Mouse (Mus musculus): ENCODE measurements around the gene Gm7247. TPM values are rescaled to one million over a fixed set of nuclear protein-coding genes. Genes with fewer than 3 reads are reported as not detected.
"Not testable (repeated sequence)": the region's sequence is repeated elsewhere in the genome, so short reads cannot be mapped to it uniquely, and the experiment has no call there.

The Gm7247 gene
- polyA plus RNA-seq (2015; fragmentation: Nextera tagmentation; extraction: Ambion mirVana), result not detected in 2 replicates

DNA sequence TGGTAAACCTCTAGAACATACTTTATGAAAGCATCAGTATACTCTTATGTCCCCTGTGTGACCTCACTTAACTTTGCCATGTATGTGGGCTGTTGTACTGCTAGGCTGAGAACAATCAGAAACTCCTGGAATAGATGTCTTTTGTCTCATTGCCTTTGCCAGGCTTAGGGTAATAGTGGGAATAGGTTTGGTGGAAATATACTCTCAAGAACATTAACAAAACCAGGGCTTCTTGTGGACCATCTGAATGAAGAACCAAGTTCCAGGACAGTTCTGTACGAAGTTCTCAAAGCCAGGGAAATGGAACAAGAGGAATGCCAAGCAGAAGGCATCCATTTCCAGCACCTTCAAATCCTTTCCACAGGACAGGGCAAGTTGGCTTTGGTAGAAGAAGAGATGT, at the start of gene Gm7247:
Gm7247 (plus strand) TSS at position 301 of the 400 bp plus-strand sequence.
- Histone ChIP-seq H3K9ac (replicated peaks) (no peak within 1 kb of the TSS), H3K4me2 (replicated peaks) (no peak within 1 kb of the TSS)
- WGBS, result 88% methylated on average over 1 of the region's 1 CpGs

DNA sequence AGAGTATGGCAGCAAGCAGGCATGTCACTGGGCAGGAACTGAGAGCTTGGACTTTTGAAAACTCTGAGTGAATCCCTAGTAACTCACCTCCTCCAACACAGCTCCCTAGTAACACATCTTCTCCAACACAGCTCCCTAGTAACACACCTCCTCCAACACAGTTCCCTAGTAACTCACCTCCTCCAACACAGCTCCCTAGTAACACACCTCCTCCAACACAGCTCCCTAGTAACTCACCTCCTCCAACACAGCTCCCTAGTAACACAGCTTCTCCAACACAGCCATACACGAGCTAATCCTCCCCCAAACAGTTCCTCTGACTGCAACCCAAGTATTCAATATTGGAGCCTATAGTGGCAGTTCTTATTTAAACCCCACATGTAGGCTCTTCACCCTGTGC, 37.6 kb upstream of the Gm7247 start:
- Histone ChIP-seq H3K27me3 (no peaks in the 10 kb centered on the region), H3K9me3 (no peaks in the 10 kb centered on the region), H3K4me1 (replicated peaks) (no peaks in the 10 kb centered on the region), H3K36me3 (no peaks in the 10 kb centered on the region), H3K4me2 (replicated peaks) (no peak overlapping the region), H3K9ac (replicated peaks) (no peak overlapping the region), H3K4me3 (replicated peaks) (no peak overlapping the region), H3K27ac (no peak overlapping the region)
- ATAC-seq, result no peak
- 41% methylated on average over 1 of the region's 1 CpGs for WGBS

More for the DNA sequence above, at the start of gene Gm7247:
- no peaks in the 10 kb centered on the region for H3K9me3 ChIP-seq
- no peaks in the 10 kb centered on the region for H3K36me3 ChIP-seq
- no peak for ATAC-seq
- no peaks in the 10 kb centered on the region for H3K4me1 ChIP-seq (replicated peaks)
- H3K27me3 ChIP-seq, result peaks cover 7% of the 10 kb centered on the region; the same call in 1 of the 2 replicates
- no peak within 1 kb of the TSS for H3K4me3 ChIP-seq (replicated peaks)
- no peak within 1 kb of the TSS for H3K27ac ChIP-seq

DNA sequence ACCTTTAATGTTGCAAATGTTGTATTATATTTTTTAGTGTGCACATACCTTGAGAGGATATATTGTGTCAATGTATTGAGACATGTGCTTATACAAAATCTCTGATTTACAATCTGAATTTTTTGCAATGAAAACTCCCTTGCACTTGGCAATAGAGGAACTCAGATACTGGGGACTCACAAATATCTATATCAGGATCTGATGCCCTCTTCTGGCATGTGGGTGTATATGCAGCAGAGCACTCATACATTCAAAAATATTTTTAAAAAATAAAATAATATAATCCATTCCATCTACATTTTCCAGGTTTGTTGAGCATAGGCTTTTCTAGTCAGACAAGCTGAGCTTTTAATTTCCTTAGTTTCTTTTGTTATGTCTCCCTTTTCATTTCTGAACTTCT, 15.5 kb upstream of the Gm7247 start:
- no peak overlapping the region for H3K9ac ChIP-seq (replicated peaks)
- H3K9me3 ChIP-seq, result no peaks in the 10 kb centered on the region
- no peak overlapping the region for H3K27ac ChIP-seq
- no peaks in the 10 kb centered on the region for H3K4me1 ChIP-seq (replicated peaks)
- no peak overlapping the region for H3K4me2 ChIP-seq (replicated peaks)
- no peaks in the 10 kb centered on the region for H3K36me3 ChIP-seq
- ATAC-seq, result no peak
- H3K4me3 ChIP-seq (replicated peaks), result no peak overlapping the region
- no peaks in the 10 kb centered on the region for H3K27me3 ChIP-seq

DNA sequence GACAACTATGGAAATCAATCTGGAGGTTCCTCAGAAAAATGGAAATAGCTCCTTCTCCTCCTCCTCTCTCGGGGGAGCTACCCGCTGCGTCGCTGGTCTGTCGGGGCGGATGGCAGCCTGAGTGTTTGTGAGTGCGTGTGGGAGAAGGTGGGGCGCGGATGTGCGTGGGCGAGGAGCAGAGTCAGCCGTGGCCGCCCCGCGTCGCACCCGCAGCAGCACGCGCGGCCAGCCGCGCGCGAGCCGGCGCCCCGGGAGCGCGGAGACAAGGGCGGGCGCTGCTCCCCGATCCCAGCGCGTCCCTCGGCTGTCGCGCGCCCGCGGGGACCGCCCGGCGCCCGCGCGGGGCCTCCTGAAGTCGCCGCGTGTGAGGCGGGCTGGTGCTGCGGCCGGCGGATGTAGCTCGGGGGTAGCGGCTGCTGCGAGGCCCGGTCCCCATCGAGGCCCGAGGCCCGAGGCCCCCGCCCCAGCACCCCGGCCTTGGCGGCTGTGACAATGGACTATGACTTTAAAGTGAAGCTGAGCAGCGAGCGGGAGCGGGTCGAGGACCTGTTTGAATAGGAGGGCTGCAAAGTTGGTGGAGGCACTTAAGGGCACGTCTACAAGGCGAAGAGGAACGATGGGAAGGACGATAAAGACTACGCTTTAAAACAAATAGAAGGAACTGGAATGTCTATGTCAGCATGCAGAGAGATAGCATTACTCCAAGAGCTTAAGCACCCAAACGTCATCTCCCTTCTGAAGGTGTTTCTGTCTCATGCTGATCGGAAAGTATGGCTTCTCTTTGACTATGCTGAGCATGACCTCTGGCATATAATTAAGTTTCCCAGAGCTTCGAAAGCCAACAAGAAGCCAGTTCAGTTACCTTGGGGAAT, 3.2 kb upstream of the Gm7247 start:
- Histone ChIP-seq H3K36me3 (no peaks in the 10 kb centered on the region), H3K4me2 (replicated peaks) (peak overlapping the region; percentile 84), H3K27me3 (peaks cover 7% of the 10 kb centered on the region; the same call in 1 of the 2 replicates), H3K9ac (replicated peaks) (peak overlapping the region; percentile 69), H3K27ac (no peak overlapping the region), H3K4me1 (replicated peaks) (no peaks in the 10 kb centered on the region), H3K9me3 (no peaks in the 10 kb centered on the region), H3K4me3 (replicated peaks) (peak overlapping the region; percentile 48)
- ATAC-seq, result peak; percentile 93
- WGBS, result 6% methylated on average over 51 of the region's 75 CpGs

DNA sequence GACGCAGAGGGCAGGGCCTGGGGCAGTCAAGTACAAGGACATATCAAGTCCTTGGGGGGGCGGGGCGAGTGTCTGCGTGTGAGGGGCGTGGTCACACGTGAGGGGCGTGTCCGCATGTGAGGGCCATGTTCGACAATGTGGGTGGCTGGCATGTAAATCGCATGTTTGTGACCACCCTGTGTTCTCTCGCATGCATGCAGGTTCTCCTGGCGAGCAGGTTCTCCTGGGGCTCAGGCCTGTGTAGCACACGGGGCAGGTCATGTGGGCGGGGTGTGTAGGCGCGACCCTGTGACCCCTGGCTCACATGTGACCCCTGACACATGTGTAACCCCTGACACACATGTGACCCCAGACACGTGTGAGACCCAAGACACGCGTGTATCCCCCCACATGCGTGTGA, 21.2 kb downstream of the Gm7247 start:
- ATAC-seq, result no peak
- 97% methylated on average over 20 of the region's 20 CpGs for WGBS
- H3K9me3 ChIP-seq, result peaks cover 19% of the 10 kb centered on the region
- H3K4me3 ChIP-seq (replicated peaks), result no peak overlapping the region
- H3K27me3 ChIP-seq, result no peaks in the 10 kb centered on the region
- no peak overlapping the region for H3K4me2 ChIP-seq (replicated peaks)
- H3K36me3 ChIP-seq, result no peaks in the 10 kb centered on the region
- no peak overlapping the region for H3K9ac ChIP-seq (replicated peaks)
- H3K27ac ChIP-seq, result no peak overlapping the region
- no peaks in the 10 kb centered on the region for H3K4me1 ChIP-seq (replicated peaks)

DNA sequence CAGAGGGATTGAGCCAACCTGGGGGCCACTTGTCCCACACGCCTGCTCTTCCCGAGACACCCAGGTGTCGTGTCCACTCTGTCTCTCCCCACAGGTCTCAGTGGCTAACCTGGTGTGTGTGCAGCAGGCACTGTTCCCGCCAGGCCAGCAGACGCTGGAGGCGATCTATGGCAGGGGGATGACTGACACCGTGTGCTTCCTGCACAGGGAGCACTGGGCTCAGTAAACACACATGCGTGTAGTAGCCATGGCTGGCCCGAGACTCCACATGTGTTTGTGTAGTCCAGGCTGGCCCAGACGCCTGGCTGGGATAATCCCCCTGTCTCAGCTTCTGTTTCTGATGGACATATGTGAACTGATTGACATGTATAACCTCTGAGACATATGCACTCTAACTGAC, 22.8 kb downstream of the Gm7247 start:
- WGBS, result 97% methylated on average over 10 of the region's 10 CpGs

DNA sequence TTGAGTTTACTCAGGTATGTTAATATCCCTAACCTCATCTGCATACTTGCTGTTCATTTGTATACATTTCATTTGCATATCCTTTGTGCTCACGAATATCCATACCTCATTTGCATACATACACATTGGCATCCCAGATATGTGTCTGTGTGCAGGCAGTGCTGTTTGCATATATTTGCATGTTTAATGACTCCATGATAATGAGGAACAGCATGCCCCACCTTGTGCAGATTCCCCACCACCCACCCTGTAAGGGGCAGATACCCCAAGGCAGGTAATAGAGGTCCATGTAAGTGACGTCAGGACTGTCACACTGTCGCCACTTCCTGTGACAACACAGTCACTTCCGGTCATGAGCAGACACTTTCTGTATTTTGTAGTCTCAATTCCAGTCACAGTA, 24.2 kb downstream of the Gm7247 start:
- no peaks in the 10 kb centered on the region for H3K36me3 ChIP-seq
- no peak overlapping the region for H3K4me3 ChIP-seq (replicated peaks)
- H3K27me3 ChIP-seq, result no peaks in the 10 kb centered on the region
- H3K4me2 ChIP-seq (replicated peaks), result no peak overlapping the region
- peak; percentile 81 for ATAC-seq
- H3K9ac ChIP-seq (replicated peaks), result no peak overlapping the region
- H3K9me3 ChIP-seq, result peaks cover 25% of the 10 kb centered on the region
- WGBS, result 76% methylated on average over 4 of the region's 4 CpGs
- H3K4me1 ChIP-seq (replicated peaks), result no peaks in the 10 kb centered on the region
- no peak overlapping the region for H3K27ac ChIP-seq

More for the DNA sequence above, 22.8 kb downstream of the Gm7247 start:
- peak; percentile 67 for ATAC-seq
- no peak overlapping the region for H3K9ac ChIP-seq (replicated peaks)
- no peaks in the 10 kb centered on the region for H3K4me1 ChIP-seq (replicated peaks)
- H3K27ac ChIP-seq, result no peak overlapping the region
- no peak overlapping the region for H3K4me3 ChIP-seq (replicated peaks)
- H3K9me3 ChIP-seq, result peaks cover 25% of the 10 kb centered on the region
- H3K4me2 ChIP-seq (replicated peaks), result no peak overlapping the region
- H3K27me3 ChIP-seq, result no peaks in the 10 kb centered on the region
- H3K36me3 ChIP-seq, result no peaks in the 10 kb centered on the region

DNA sequence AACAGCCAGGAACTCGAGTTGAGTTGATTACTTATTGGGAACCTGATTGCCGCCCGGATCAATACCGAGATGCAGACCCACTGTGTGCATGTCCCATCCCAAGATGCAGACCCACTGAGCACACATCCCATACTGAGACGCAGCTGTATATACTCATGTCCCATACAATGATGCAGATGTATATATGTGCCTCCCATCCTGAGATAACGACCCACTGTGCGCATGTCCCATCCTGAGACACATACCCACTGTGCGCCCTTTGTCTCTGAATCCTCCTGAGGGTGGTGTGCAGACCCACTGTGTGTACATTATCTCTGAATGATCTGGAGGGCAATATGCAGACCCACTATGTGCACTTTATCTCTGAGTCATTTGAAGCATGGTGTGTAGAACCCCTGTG, 26.2 kb downstream of the Gm7247 start:
- H3K36me3 ChIP-seq, result no peaks in the 10 kb centered on the region
- ATAC-seq, result no peak

DNA sequence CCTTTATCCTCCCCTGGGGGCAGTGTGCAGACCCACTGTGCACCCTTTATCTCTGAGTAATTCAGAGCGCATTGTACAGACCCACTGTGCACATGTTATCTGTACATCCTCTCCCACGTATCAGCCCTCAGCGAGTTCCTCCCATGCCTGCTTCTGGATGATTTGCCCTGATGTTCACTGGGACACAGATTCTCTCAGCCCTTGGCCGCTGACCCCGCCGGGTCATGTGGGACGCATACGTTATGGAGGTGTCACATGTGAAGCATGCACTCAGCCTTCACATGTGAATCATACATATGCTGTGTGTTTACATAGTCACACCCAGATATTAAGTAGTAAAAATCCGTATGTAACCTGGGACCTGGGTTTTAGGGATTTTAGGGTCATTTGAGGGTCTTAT, 26.7 kb downstream of the Gm7247 start:
- Histone ChIP-seq H3K9ac (replicated peaks) (no peak overlapping the region), H3K4me2 (replicated peaks) (no peak overlapping the region), H3K27me3 (no peaks in the 10 kb centered on the region), H3K27ac (no peak overlapping the region), H3K9me3 (peaks cover 18% of the 10 kb centered on the region; the same call in 1 of the 2 replicates), H3K36me3 (no peaks in the 10 kb centered on the region), H3K4me3 (replicated peaks) (no peak overlapping the region), H3K4me1 (replicated peaks) (no peaks in the 10 kb centered on the region)
- WGBS, result 97% methylated on average over 9 of the region's 9 CpGs
- ATAC-seq, result no peak

More for the DNA sequence above, 26.2 kb downstream of the Gm7247 start:
- Histone ChIP-seq H3K4me3 (replicated peaks) (no peak overlapping the region), H3K4me1 (replicated peaks) (no peaks in the 10 kb centered on the region), H3K4me2 (replicated peaks) (no peak overlapping the region), H3K27ac (no peak overlapping the region), H3K9me3 (peaks cover 21% of the 10 kb centered on the region), H3K27me3 (no peaks in the 10 kb centered on the region), H3K9ac (replicated peaks) (no peak overlapping the region)
- WGBS, result 97% methylated on average over 8 of the region's 8 CpGs

DNA sequence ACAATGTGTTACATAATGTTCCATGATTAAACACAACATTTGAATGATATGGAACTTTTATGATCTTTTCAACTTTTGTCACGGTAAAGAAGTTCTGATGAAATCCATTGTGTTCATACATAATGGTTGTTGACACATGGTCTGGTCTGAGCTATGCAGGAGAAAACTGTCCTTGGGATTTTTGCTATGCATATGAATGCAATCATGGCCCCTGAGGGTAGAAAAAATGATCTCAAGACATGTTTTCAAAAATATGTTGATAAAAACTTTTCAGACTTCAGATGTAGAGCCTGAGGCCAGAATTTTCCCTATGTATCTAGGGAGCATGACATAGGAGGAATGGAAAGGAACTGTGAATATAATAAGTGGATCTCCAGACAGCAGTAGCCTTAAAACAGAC, 49.0 kb downstream of the Gm7247 start, which contains the start of gene Vmn2r88:
Vmn2r88 (plus strand) TSS at position 301 of the 400 bp plus-strand sequence.
- 80% methylated on average over 1 of the region's 1 CpGs for WGBS
- H3K9me3 ChIP-seq, result no peaks in the 10 kb centered on the region
- no peak within 1 kb of the TSS for H3K4me3 ChIP-seq (replicated peaks)
- H3K4me1 ChIP-seq (replicated peaks), result no peaks in the 10 kb centered on the region
- H3K27me3 ChIP-seq, result no peaks in the 10 kb centered on the region
- H3K27ac ChIP-seq, result no peak within 1 kb of the TSS
- no peaks in the 10 kb centered on the region for H3K36me3 ChIP-seq
- no peak for ATAC-seq
- H3K4me2 ChIP-seq (replicated peaks), result no peak within 1 kb of the TSS
- H3K9ac ChIP-seq (replicated peaks), result no peak within 1 kb of the TSS

DNA sequence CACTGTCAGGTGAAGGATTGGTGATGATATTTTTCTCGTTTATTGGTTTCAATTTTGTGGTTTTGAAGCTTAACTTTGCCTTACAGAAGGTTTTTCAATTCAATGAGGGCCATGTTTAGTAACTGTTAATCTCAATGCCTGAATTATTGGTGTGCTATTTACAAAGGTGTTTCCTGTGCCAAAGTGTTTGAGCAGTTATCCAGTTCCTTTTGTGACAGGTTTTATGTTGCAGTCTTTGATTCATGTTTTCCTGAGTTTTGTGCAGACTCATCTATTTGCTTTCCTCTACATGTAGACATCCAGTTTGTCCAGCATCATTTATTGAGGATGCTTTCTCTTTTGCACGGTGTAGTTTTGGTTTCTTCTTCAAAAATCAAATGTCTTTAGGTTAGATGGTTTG, 62.3 kb downstream of the Gm7247 start:
- Histone ChIP-seq H3K4me3 (replicated peaks) (no peak overlapping the region), H3K27ac (no peak overlapping the region), H3K36me3 (no peaks in the 10 kb centered on the region), H3K27me3 (no peaks in the 10 kb centered on the region), H3K9ac (replicated peaks) (no peak overlapping the region), H3K4me1 (replicated peaks) (no peaks in the 10 kb centered on the region), H3K4me2 (replicated peaks) (no peak overlapping the region), H3K9me3 (no peaks in the 10 kb centered on the region)
- ATAC-seq, result no peak
- 67% methylated on average over 2 of the region's 2 CpGs for WGBS

DNA sequence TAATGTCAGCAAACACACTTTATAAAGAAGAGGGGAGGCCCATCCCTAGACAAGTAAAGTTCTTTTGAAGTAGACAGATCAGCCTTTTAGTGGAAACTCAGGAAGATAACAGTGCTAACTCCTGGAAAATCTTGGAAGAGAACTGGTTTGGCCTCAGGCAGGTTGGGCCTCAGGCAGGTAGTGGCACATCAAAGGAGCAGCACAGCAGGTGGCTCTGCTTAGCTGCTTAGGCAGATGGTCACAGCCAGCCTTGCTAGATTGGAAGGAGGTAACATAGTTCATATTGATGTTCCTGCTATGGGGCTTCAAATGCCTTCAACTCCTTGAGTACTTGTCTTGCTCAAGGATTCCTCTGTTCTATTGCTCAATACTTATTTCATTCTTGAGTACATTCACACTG, 68.6 kb downstream of the Gm7247 start:
- H3K27ac ChIP-seq; H3K9ac ChIP-seq (replicated peaks); H3K4me1 ChIP-seq (replicated peaks); ATAC-seq; H3K27me3 ChIP-seq; H3K36me3 ChIP-seq; H3K4me3 ChIP-seq (replicated peaks); H3K4me2 ChIP-seq (replicated peaks); H3K9me3 ChIP-seq: not testable (repeated sequence)

Measured in midbrain, embryonic 13.5 days (tissue).